9 mouse cellular contexts compared by ENCODE assay signal in genomic region chr7:143753990-143754715, GRCm38 (mm10). TPM values are rescaled to one million over a fixed set of nuclear protein-coding genes. Genes with fewer than 3 reads are reported as not detected.
DNase-seq lines count a peak whose midpoint lies in the region; TF ChIP-seq lines count a peak whose summit lies in the region.
"Had no signal": no experiment of that assay in that cellular context is flagged by ENCODE, and none has a peak within 500 bp of the region (broad histone marks: within the 10 kb centered on the region; RNA-seq: fewer than 3 reads in every experiment).

No protein-coding gene starts in this region.

- no peak overlapping the region for H3K27ac ChIP-seq in testis, adult 2 months (ENCODE audit: control insufficient read depth, insufficient read depth, low read depth, low read length)
- H3K27ac ChIP-seq: limb, embryonic 12.5 days had no signal

- TF ChIP-seq POLR2A in testis, adult 2 months (IDR thresholded peaks at IDR 0.05; ENCODE audit: control insufficient read depth, low read depth, low read length), result no peak

- no peaks in the 10 kb centered on the region; the same call in 1 of the 2 replicates for H3K4me1 ChIP-seq in testis, adult 2 months (ENCODE audit: control insufficient read depth, insufficient read depth, low read length)

- no peaks in the 10 kb centered on the region for H3K27me3 ChIP-seq in testis, adult 2 months (ENCODE audit: control insufficient read depth, insufficient read depth, low read length)

- DNase-seq in gastrocnemius, adult 18-20 months (ENCODE audit: low spot score), result peak; percentile 69
- DNase-seq in gastrocnemius, postnatal 25 days, result no peak
- no peak for DNase-seq in testis, postnatal 14 days (ENCODE audit: low spot score)
- peak; percentile 59 for DNase-seq in cerebellum, adult 9-10 months
- peak; percentile 84 for DNase-seq in induced T-regulatory cell, adult 2 months (ENCODE audit: low read depth)
- peak; percentile 69 for DNase-seq in lung, postnatal 25 days (ENCODE audit: low spot score)
- peak; percentile 80 for DNase-seq in testis, postnatal 10 days (ENCODE audit: low spot score)

- no peaks in the 10 kb centered on the region for H3K36me3 ChIP-seq in testis, adult 2 months (ENCODE audit: control insufficient read depth, insufficient read depth, low read length)
- H3K36me3 ChIP-seq: limb, embryonic 12.5 days had no signal

- TF ChIP-seq CTCF in testis, adult 2 months (IDR thresholded peaks at IDR 0.05; ENCODE audit: control insufficient read depth, insufficient read depth, insufficient replicate concordance, low read depth, low read length), result peak; percentile 57; the same call in 1 of the 2 replicates

- no peak overlapping the region for H3K4me3 ChIP-seq in testis, adult 2 months (ENCODE audit: control insufficient read depth, low read depth, low read length)
- H3K4me3 ChIP-seq: limb, embryonic 12.5 days had no signal

RNA-seq across cellular contexts. Expression of gene Osbpl5, which starts 2.6 kb away (rescaled TPM):
- 10 to 100 TPM; 14.4 to 15.4 TPM for total RNA-seq in gastrocnemius, adult 18-20 months (2021)
- total RNA-seq in gastrocnemius, postnatal 25 days (2021), result 10 to 100 TPM; 18.7 to 19.0 TPM
- polyA plus RNA-seq in testis, adult 2 months (2012; rRNA removed), result 7.9 and 8.4 TPM in 2 replicates

RNA-seq across cellular contexts. Expression of gene Mrgprg, which starts 12.6 kb away (rescaled TPM):
- total RNA-seq in gastrocnemius, adult 18-20 months (2021), result under 1 TPM; 0.43 to 0.71 TPM
- total RNA-seq in gastrocnemius, postnatal 25 days (2021), result under 1 TPM in 1 of 2 experiments, not detected in 1; 0.29 TPM
- not detected in 2 replicates for polyA plus RNA-seq in testis, adult 2 months (2012; rRNA removed)
- polyA plus RNA-seq: limb, embryonic 12.5 days had no signal

RNA-seq across cellular contexts. Expression of gene Mrgpre, which starts 30.1 kb away (rescaled TPM):
- total RNA-seq in gastrocnemius, adult 18-20 months (2021), result under 1 TPM; 0.68 to 0.71 TPM
- total RNA-seq in gastrocnemius, postnatal 25 days (2021), result under 1 TPM; 0.64 to 0.67 TPM
- 0.11 and 0.18 TPM in 2 replicates for polyA plus RNA-seq in testis, adult 2 months (2012; rRNA removed)

Comparison
In these comparisons a context has a peak if more than half of its experiments do, and no peak if none do; other contexts are left out.
1. DNase-seq: peak in gastrocnemius, adult 18-20 months (single experiment), cerebellum, adult 9-10 months (single experiment), induced T-regulatory cell, adult 2 months (single experiment), lung, postnatal 25 days (single experiment) and testis, postnatal 10 days (single experiment); none in gastrocnemius, postnatal 25 days (single experiment) and testis, postnatal 14 days (single experiment).